Mouse (Mus musculus) c-Kit-positive CD71-positive TER-119-negative erythroid progenitor cells, embryonic 14.5 days (primary cell): Measurements from ENCODE around the gene Psmd6.
A peak's percentile ranks its signal among the peaks of the same experiment; 100 is the strongest.

ENCODE experiments used
- DNase-seq: peaks from one replicate; pipeline ENCODE4 v3.0.0-alpha.2; 2013; ENCODE audit warnings: low read depth

Psmd6 gene

GRCm38 (mm10) chr14:14120230-14121096 lies at the start of gene Psmd6:
TSS of gene Psmd6 (minus strand) at chr14:14120984.
- peak; percentile 68 for DNase-seq

DNA sequence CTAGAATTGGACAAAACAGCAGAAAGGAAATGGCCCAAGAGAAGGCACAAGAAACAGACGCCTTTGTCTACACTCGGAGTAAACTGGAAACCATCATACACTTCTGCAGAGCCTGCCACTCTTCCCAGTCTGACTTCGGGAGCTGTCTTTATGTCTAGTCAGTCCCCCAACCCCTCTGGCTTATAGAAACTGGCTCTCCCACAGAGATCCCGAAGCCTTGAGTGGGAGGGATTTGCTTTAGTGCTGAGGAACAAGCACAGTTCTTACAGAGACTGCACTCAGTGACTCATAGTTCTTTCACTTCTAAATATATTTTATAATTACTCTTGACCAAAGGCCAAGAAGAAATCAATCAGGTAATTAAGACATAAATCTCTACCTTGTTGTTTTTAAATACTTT lies 10.1 kb downstream of the Psmd6 start:
- no peak for DNase-seq

DNA sequence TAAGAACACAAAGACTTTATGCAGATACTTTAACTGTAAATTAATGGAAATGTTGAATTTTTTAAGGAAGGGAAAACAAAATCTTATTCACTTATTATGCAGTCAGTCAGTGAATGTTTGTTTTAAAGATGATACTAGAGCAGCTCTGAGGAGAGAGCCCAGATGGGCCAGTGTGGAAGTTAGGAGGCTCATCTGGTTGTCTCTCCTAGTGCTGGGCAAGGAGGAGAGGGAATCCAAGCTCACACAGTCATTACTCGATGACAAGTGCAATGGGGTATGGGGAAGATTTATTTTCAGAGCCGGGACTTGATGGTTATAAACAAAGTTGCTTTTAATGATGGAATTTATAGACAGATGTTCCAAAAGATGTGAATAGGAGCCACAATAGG lies 15.9 kb downstream of the Psmd6 start:
- DNase-seq: no peak

DNA sequence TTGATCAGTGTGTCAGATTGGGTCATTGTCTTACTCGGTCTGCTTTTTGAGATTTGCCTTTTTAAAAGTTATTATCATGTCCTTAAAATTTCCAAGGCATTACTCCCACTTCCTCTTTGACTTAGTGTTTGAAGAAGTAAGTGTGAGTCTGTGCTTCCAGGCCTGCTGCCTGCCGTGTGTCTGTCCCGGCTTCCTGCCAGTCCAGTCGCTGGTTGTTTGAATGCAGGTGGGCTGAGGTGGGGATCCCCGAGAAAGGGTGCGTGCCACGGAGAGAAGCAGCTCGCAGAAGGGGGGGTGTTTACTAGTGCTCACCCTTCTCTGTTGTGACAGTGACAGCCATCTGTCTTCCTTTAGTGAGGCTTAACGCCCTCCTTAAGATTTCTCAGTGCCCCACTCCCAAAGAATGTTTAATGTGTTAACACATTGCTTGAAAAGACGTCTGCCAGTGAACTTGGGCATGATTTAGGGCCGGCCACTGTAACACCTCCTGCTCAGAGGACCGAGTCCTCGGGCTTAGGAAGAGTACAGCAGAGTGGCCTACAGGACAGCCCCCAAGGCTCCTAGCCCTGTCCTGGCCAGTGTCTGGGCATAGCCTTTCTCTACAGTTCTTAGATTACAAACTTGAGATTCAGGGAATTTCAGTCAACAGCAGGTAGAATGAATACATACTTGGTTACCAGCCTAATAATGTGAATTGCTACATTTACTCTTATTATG lies 16.4 kb downstream of the Psmd6 start:
- DNase-seq: no peak

DNA sequence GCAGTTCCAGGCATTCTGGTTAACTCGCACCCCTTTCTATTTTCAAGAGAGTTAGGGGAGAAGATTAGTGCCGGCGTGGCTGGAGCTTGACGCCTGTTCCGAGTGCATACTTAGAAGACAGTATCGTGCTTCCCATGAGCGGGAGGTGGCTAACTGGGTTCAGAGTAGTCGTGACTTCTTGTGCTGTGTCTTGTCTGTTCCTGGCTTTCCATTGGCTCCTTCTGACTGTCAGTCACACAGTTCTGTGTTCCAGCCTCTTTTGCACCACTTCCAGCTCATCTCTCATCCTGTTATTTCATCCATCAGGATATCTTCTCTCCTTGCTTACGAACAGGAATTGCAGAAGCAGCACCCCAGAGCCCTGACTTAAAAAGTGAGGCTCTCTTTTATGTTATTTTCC lies 19.5 kb downstream of the Psmd6 start:
- DNase-seq: no peak

GRCm38 (mm10) chr14:14100773-14101280 lies 20.0 kb downstream of the Psmd6 start:
- DNase-seq: no peak

GRCm38 (mm10) chr14:14098330-14098980 lies 22.3 kb downstream of the Psmd6 start:
- peak; percentile 92 for DNase-seq

GRCm38 (mm10) chr14:14090571-14090970 lies 30.2 kb downstream of the Psmd6 start:
- no peak for DNase-seq

- peak; percentile 50 for DNase-seq
These were observed 32.6 kb downstream of the Psmd6 start for GRCm38 (mm10) chr14:14088016-14088791.

DNA sequence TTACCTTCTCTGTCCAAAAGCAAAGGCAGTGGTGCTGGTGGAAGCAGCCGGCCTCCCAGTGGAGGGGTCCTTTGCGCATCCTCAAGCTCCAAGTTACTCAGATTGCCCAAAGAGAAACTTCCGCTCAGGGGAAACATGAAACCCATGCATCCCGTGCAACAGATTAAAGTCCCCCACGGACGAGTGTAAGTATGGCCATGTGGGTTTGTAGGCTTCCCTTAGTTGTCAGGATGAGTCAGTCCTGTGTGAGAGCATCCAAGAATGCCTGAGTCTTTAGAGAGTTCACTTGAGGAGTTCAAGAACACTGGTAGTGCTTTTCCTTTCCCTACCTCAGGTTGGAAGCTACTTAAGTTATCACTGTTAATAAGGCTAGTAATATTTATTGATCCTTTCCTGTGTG lies 33.4 kb downstream of the Psmd6 start:
- DNase-seq: no peak

- DNase-seq: peak; percentile 24
These were observed 34.0 kb downstream of the Psmd6 start for GRCm38 (mm10) chr14:14086711-14087263.

GRCm38 (mm10) chr14:14083811-14084210 lies 37.0 kb downstream of the Psmd6 start:
- no peak for DNase-seq

DNA sequence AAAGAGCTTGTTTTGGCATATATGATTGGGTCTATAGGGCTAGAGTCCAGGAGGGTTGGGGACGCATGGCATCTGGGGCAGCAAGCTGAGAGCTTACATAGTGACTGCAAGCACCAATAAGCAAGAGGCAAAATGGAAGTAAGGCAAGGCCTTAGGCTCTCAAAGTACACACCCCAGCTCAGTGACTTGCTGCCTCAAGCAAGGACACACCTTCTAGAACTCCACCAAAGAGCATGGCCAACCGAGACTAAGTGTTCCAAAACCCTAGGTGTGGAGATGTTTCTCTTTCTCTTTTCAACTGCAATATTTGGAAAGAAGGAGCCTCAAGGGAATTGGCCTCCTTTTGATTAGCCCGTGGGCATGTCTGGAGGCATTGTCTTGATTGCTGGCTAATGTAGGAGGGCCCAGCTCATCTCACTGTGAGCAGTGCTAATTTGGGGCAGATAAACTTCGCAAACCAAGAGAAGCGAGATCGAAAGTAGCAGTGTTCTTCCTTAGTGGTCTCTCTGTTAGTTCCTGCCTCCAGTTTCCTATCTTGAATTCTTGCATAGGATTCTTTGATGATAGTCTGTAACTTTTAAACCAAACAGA lies 40.1 kb downstream of the Psmd6 start:
- no peak for DNase-seq

DNA sequence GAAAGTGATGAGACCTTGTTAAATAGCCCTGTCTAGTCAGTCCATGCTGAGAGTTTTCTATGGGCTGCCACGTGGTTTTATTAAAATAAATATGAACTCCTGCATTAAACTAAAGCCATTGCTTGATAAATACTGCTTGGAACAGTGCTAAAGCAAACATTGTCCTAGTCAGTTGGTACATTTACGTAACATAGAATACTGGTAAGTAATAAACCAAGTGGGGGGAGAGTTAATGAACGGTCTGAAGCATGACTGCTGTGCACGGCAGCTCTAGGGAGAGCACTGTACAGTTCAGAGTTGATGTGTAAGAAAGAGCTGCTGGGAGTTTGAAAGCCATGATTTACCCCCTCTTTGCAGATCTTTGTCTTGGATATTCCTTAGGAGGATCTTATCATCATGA lies 49.3 kb downstream of the Psmd6 start:
- no peak for DNase-seq

- DNase-seq: no peak
These were observed 50.1 kb downstream of the Psmd6 start for GRCm38 (mm10) chr14:14070541-14071315.

- no peak for DNase-seq
These were observed 52.2 kb downstream of the Psmd6 start for GRCm38 (mm10) chr14:14068553-14068952.

- no peak for DNase-seq
These were observed 52.9 kb downstream of the Psmd6 start for GRCm38 (mm10) chr14:14067648-14068472.

DNA sequence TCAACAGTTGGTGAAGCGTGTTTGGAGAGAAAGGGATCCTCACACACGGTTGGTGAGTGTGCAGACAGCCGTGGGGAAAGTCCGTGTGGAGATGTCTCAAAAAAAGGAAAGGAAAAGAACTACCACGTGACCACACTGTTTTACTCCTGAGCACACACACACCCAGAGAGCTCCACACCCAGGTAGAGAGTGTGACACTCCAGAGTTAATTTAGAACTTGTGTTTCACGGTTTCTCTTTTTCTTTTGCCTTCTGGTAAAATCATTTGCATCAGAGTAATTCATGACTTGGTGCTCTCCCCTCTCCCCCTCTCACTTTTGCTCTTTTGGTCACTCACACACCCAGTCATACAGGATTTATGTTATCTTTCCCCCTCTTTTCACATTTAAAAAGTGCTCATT lies 54.5 kb downstream of the Psmd6 start:
- no peak for DNase-seq

- no peak for DNase-seq
These were observed 55.7 kb downstream of the Psmd6 start for GRCm38 (mm10) chr14:14065142-14065498.
